Mouse (Mus musculus): ENCODE measurements at regions not wholly inside any gene's neighbourhood (a gene's known extent, or its start where the extent isn't known, plus 50 kb on each side); places are given as distances from the start of the nearest gene placed in this dataset.

GRCm38 (mm10) chr3:58300801-58301485 is 113.6 kb upstream of the Tsc22d2 start:
- no peak for DNase-seq (ENCODE audit: low read depth in 1 of 2, low spot score in 2 of 2)

- no peak for DNase-seq (ENCODE audit: low read depth in 1 of 2, low spot score in 2 of 2)
These were observed 112.2 kb upstream of the Tsc22d2 start for GRCm38 (mm10) chr3:58302322-58302721.

GRCm38 (mm10) chr3:58303746-58304145 is 110.8 kb upstream of the Tsc22d2 start:
- no peak for DNase-seq (ENCODE audit: low read depth in 1 of 2, low spot score in 2 of 2)

GRCm38 (mm10) chr3:58309601-58310000 is 104.9 kb upstream of the Tsc22d2 start:
- DNase-seq (ENCODE audit: low read depth in 1 of 2, low spot score in 2 of 2) = no peak

- DNase-seq (ENCODE audit: low read depth in 1 of 2, low spot score in 2 of 2) = no peak
These were observed 104.1 kb upstream of the Tsc22d2 start for GRCm38 (mm10) chr3:58310390-58310789.

GRCm38 (mm10) chr3:58311104-58311685 is 103.3 kb upstream of the Tsc22d2 start:
- no peak for DNase-seq (ENCODE audit: low read depth in 1 of 2, low spot score in 2 of 2)

- no peak for DNase-seq (ENCODE audit: low read depth in 1 of 2, low spot score in 2 of 2)
These were observed 101.9 kb upstream of the Tsc22d2 start for GRCm38 (mm10) chr3:58312623-58313022.

- no peak for DNase-seq (ENCODE audit: low read depth in 1 of 2, low spot score in 2 of 2)
These were observed 99.3 kb upstream of the Tsc22d2 start for GRCm38 (mm10) chr3:58315236-58315635.

GRCm38 (mm10) chr3:58317240-58317639 is 97.3 kb upstream of the Tsc22d2 start:
- DNase-seq (ENCODE audit: low read depth in 1 of 2, low spot score in 2 of 2) = no peak

- DNase-seq (ENCODE audit: low read depth in 1 of 2, low spot score in 2 of 2) = no peak
These were observed 95.8 kb upstream of the Tsc22d2 start for GRCm38 (mm10) chr3:58318756-58319155.

GRCm38 (mm10) chr3:58319463-58319862 is 95.1 kb upstream of the Tsc22d2 start:
- no peak for DNase-seq (ENCODE audit: low read depth in 1 of 2, low spot score in 2 of 2)

GRCm38 (mm10) chr3:58320812-58321211 is 93.7 kb upstream of the Tsc22d2 start:
- no peak for DNase-seq (ENCODE audit: low read depth in 1 of 2, low spot score in 2 of 2)

- no peak for DNase-seq (ENCODE audit: low read depth in 1 of 2, low spot score in 2 of 2)
These were observed 92.2 kb upstream of the Tsc22d2 start for GRCm38 (mm10) chr3:58322322-58322721.

GRCm38 (mm10) chr3:58327721-58328120 is 86.8 kb upstream of the Tsc22d2 start:
- no peak for DNase-seq (ENCODE audit: low read depth in 1 of 2, low spot score in 2 of 2)

- DNase-seq (ENCODE audit: low read depth in 1 of 2, low spot score in 2 of 2) = no peak
These were observed 84.3 kb upstream of the Tsc22d2 start for GRCm38 (mm10) chr3:58330186-58330585.

GRCm38 (mm10) chr3:58333997-58334396 is 80.5 kb upstream of the Tsc22d2 start:
- DNase-seq (ENCODE audit: low read depth in 1 of 2, low spot score in 2 of 2) = no peak

GRCm38 (mm10) chr3:58335277-58335676 is 79.2 kb upstream of the Tsc22d2 start:
- DNase-seq (ENCODE audit: low read depth in 1 of 2, low spot score in 2 of 2) = no peak

- no peak for DNase-seq (ENCODE audit: low read depth in 1 of 2, low spot score in 2 of 2)
These were observed 78.4 kb upstream of the Tsc22d2 start for GRCm38 (mm10) chr3:58336135-58336534.

GRCm38 (mm10) chr3:58336590-58336989 is 77.9 kb upstream of the Tsc22d2 start:
- DNase-seq (ENCODE audit: low read depth in 1 of 2, low spot score in 2 of 2) = no peak

GRCm38 (mm10) chr3:58338976-58339375 is 75.5 kb upstream of the Tsc22d2 start:
- DNase-seq (ENCODE audit: low read depth in 1 of 2, low spot score in 2 of 2) = no peak

GRCm38 (mm10) chr3:58342096-58342495 is 72.4 kb upstream of the Tsc22d2 start:
- DNase-seq (ENCODE audit: low read depth in 1 of 2, low spot score in 2 of 2) = no peak

- DNase-seq (ENCODE audit: low read depth in 1 of 2, low spot score in 2 of 2) = peak; percentile 12 to 40
These were observed 52.0 kb upstream of the Tsc22d2 start for GRCm38 (mm10) chr3:58362563-58362962.

- no peak for DNase-seq (ENCODE audit: low read depth in 1 of 2, low spot score in 2 of 2)
These were observed 50.0 kb upstream of the Tsc22d2 start for GRCm38 (mm10) chr3:58364526-58364925.
